Mouse (Mus musculus) heart, adult 2 months (tissue): ENCODE data around the gene Far1. TPM values are rescaled to one million over a fixed set of nuclear protein-coding genes. Genes with fewer than 3 reads are reported as not detected.

ENCODE experiments used
- DNase-seq, 2 experiments: peaks; one replicate each; pipeline ENCODE4 v3.0.0; 2021
- H3K27ac ChIP-seq: fragments of 200-600 bp; 2 replicates; pipeline ENCODE4 v1.8.1; 2022
- H3K27me3 ChIP-seq: fragments of 200-500 bp; 2 replicates; pipeline ENCODE4 v1.6.1; 2012; ENCODE audit warnings: mild to moderate bottlenecking, low read length, inconsistent platforms, mixed read lengths; ENCODE audit not compliant: control insufficient read depth, insufficient read depth
- H3K36me3 ChIP-seq: fragments of 200-500 bp; 2 replicates; pipeline ENCODE4 v1.6.1; 2012; ENCODE audit warnings: low read length, inconsistent platforms; ENCODE audit not compliant: control insufficient read depth, insufficient read depth
- H3K4me1 ChIP-seq: fragments of 200-500 bp; 2 replicates; pipeline ENCODE4 v1.6.1; 2011; ENCODE audit warnings: low read length; ENCODE audit not compliant: control insufficient read depth, insufficient read depth
- H3K4me3 ChIP-seq: fragments of 200-600 bp; 2 replicates; pipeline ENCODE4 v1.8.1; 2022
- H3K79me2 ChIP-seq: fragments of 200-500 bp; replicated peaks from 2 replicates; pipeline ENCODE4 v1.6.1; 2012; ENCODE audit warnings: mild to moderate bottlenecking, inconsistent platforms, low read length, moderate library complexity, mixed read lengths; ENCODE audit not compliant: control insufficient read depth, insufficient read depth
- H3K9ac ChIP-seq: fragments of 200-500 bp; 2 replicates; pipeline ENCODE4 v1.6.1; 2012; ENCODE audit warnings: low read depth, mild to moderate bottlenecking, control low read depth, inconsistent platforms, low read length, mixed read lengths
- CTCF ChIP-seq: fragments of 200-600 bp; IDR thresholded peaks from 2 replicates; pipeline ENCODE4 v1.8.1; 2022; ENCODE audit warnings: antibody characterized with exemption, mild to moderate bottlenecking, moderate library complexity
- EP300 ChIP-seq: fragments of 200-500 bp; IDR thresholded peaks from 2 replicates; pipeline ENCODE4 v1.6.1; 2011; ENCODE audit warnings: low read depth, low read length, control low read depth; ENCODE audit not compliant: insufficient read depth
- POLR2A ChIP-seq: fragments of 200-500 bp; IDR thresholded peaks from 2 replicates; pipeline ENCODE4 v1.6.1; 2011; ENCODE audit warnings: mild to moderate bottlenecking, low read depth, low read length, control low read depth; ENCODE audit not compliant: insufficient read depth
- WGBS: fragments of 180-500 bp; shearing (Covaris S2); methylation state at CpG from one replicate; pipeline ENCODE4 v1.1.7; 2018; 5-methylcytosine and 5-hydroxymethylcytosine counted together
- intact Hi-C: fragments of 180-260 bp; cut with DNase I; formaldehyde crosslinking; loops from one replicate; pipeline ENCODE4 v1.15.1; 2025
- polyA plus RNA-seq: library from polyadenylated mRNA; depleted of rRNA; stranded (reverse); fragments of >200 nt; gene quantifications from 2 replicates; pipeline ENCODE4 v1.2.3, GENCODE M21; 2012
- total RNA-seq, 2 experiments: library from RNA; stranded (reverse); gene quantifications; 2 replicates each; pipeline ENCODE4 v1.2.3; 2021

Gene Far1
- total and polyA plus RNA-seq, 3 experiments = 8.1 to 19.3 (median 17.9) TPM

- no peak overlapping the region for H3K4me3 ChIP-seq
- no peaks in the 10 kb centered on the region for H3K36me3 ChIP-seq
- no peaks in the 10 kb centered on the region for H3K4me1 ChIP-seq
- WGBS = 90% methylated on average over 2 of the region's 2 CpGs
- TF ChIP-seq POLR2A (no peak), CTCF (no peak), EP300 (no peak)
- H3K9ac ChIP-seq = no peak overlapping the region
- intact Hi-C loops = no loop called here
- no peaks in the 10 kb centered on the region for H3K27me3 ChIP-seq
- DNase-seq = no peak
- no peaks in the 10 kb centered on the region for H3K79me2 ChIP-seq
- H3K27ac ChIP-seq = no peak overlapping the region
These were observed 68.5 kb downstream of the Far1 start for GRCm38 (mm10) chr7:113582111-113582510.

GRCm38 (mm10) chr7:113589211-113589610 lies 75.6 kb downstream of the Far1 start:
- no peak overlapping the region for H3K9ac ChIP-seq
- H3K27me3 ChIP-seq = no peaks in the 10 kb centered on the region
- H3K4me1 ChIP-seq = peaks cover 3% of the 10 kb centered on the region
- H3K4me3 ChIP-seq = no peak overlapping the region
- TF ChIP-seq CTCF (no peak), POLR2A (no peak), EP300 (no peak)
- H3K36me3 ChIP-seq = no peaks in the 10 kb centered on the region
- 91% methylated on average over 2 of the region's 2 CpGs for WGBS
- intact Hi-C loops = no loop called here
- no peaks in the 10 kb centered on the region for H3K79me2 ChIP-seq
- DNase-seq = no peak
- H3K27ac ChIP-seq = no peak overlapping the region

GRCm38 (mm10) chr7:113590330-113590729 lies 76.7 kb downstream of the Far1 start:
- Histone ChIP-seq H3K4me1 (peaks cover 3% of the 10 kb centered on the region), H3K27me3 (no peaks in the 10 kb centered on the region), H3K27ac (no peak overlapping the region), H3K79me2 (no peaks in the 10 kb centered on the region), H3K4me3 (no peak overlapping the region), H3K9ac (no peak overlapping the region), H3K36me3 (no peaks in the 10 kb centered on the region)
- TF ChIP-seq CTCF (no peak), POLR2A (no peak), EP300 (no peak)
- intact Hi-C loops = no loop called here
- 24% methylated on average over 1 of the region's 1 CpGs for WGBS
- DNase-seq = no peak

- H3K4me1 ChIP-seq = peaks cover 3% of the 10 kb centered on the region
- H3K9ac ChIP-seq = no peak overlapping the region
- TF ChIP-seq POLR2A (no peak), CTCF (no peak), EP300 (no peak)
- H3K27me3 ChIP-seq = no peaks in the 10 kb centered on the region
- H3K79me2 ChIP-seq = no peaks in the 10 kb centered on the region
- no peak overlapping the region for H3K27ac ChIP-seq
- WGBS = 84% methylated on average over 1 of the region's 1 CpGs
- H3K4me3 ChIP-seq = no peak overlapping the region
- no peaks in the 10 kb centered on the region for H3K36me3 ChIP-seq
- DNase-seq = no peak
- intact Hi-C loops = no loop called here
These were observed 77.5 kb downstream of the Far1 start for GRCm38 (mm10) chr7:113591084-113591483.

- Histone ChIP-seq H3K27ac (no peak overlapping the region), H3K4me3 (no peak overlapping the region), H3K9ac (no peak overlapping the region), H3K27me3 (no peaks in the 10 kb centered on the region), H3K4me1 (peaks cover 3% of the 10 kb centered on the region), H3K79me2 (no peaks in the 10 kb centered on the region), H3K36me3 (no peaks in the 10 kb centered on the region)
- intact Hi-C loops = no loop called here
- DNase-seq = no peak
- 77% methylated on average over 9 of the region's 9 CpGs for WGBS
- TF ChIP-seq EP300 (no peak), POLR2A (no peak), CTCF (no peak)
These were observed 78.1 kb downstream of the Far1 start for GRCm38 (mm10) chr7:113591557-113592354.

- no peak for DNase-seq
- H3K9ac ChIP-seq = no peak overlapping the region
- no peak overlapping the region for H3K27ac ChIP-seq
- no peak overlapping the region for H3K4me3 ChIP-seq
- H3K4me1 ChIP-seq = peaks cover 3% of the 10 kb centered on the region
- no peaks in the 10 kb centered on the region for H3K79me2 ChIP-seq
- H3K36me3 ChIP-seq = no peaks in the 10 kb centered on the region
- no peaks in the 10 kb centered on the region for H3K27me3 ChIP-seq
- no peak for TF ChIP-seq EP300
- WGBS = 96% methylated on average over 9 of the region's 9 CpGs
- intact Hi-C loops = no loop called here
These were observed 79.1 kb downstream of the Far1 start for GRCm38 (mm10) chr7:113592696-113593095.
